Mouse (Mus musculus) layer of hippocampus, postnatal 14 days (tissue): ENCODE results near the gene Arntl. TPM values are rescaled to one million over a fixed set of nuclear protein-coding genes. Genes with fewer than 3 reads are reported as not detected.

Source experiments
- DNase-seq, 2 experiments: peaks; one replicate each; pipeline ENCODE4 v3.0.0; 2021 to 2022; ENCODE audit warnings: low spot score in 2 of 2, mixed read lengths in 1 of 2
- long read RNA-seq, 2 experiments: library from polyadenylated mRNA; stranded (forward); transcript quantifications; one replicate each; pipeline ENCODE4 v2.0.0; 2021
- total RNA-seq, 2 experiments: library from RNA; stranded (reverse); gene quantifications; 2 replicates each; pipeline ENCODE4 v1.2.3; 2021

The Arntl gene
- total RNA-seq: 10 to 100 TPM; 23.5 to 28.6 TPM
- long read RNA-seq, experiment 1, transcript Arntl-201 (20 exons, 2,908 nt): major isoform, 11 of 27 reads
- long read RNA-seq, experiment 1, partial matches to known transcripts: 2 of 27 reads
- long read RNA-seq, experiment 1, other reads (novel, unspliced or antisense): 14 of 27 reads
- long read RNA-seq, experiment 2, transcript Arntl-201 (20 exons, 2,908 nt): major isoform, 11 of 26 reads
- long read RNA-seq, experiment 2, partial matches to known transcripts: 2 of 26 reads
- long read RNA-seq, experiment 2, other reads (novel, unspliced or antisense): 13 of 26 reads

- DNase-seq: peak; percentile 95 to 99
These were observed at the start of gene Arntl for GRCm38 (mm10) chr7:113206644-113207470. Gene Arntl, plus strand, starts transcription at chr7:113207465.

GRCm38 (mm10) chr7:113161077-113161698 is 46.1 kb upstream of the Arntl start:
- no peak for DNase-seq

GRCm38 (mm10) chr7:113164719-113165118 is 42.5 kb upstream of the Arntl start:
- DNase-seq: no peak

GRCm38 (mm10) chr7:113167092-113167491 is 40.2 kb upstream of the Arntl start:
- DNase-seq: peak in 1 of 2 experiments; percentile 55

GRCm38 (mm10) chr7:113168609-113169008 is 38.7 kb upstream of the Arntl start:
- DNase-seq: no peak

GRCm38 (mm10) chr7:113172425-113172824 is 34.8 kb upstream of the Arntl start:
- no peak for DNase-seq

GRCm38 (mm10) chr7:113175481-113175880 is 31.8 kb upstream of the Arntl start:
- no peak for DNase-seq

GRCm38 (mm10) chr7:113178073-113178472 is 29.2 kb upstream of the Arntl start:
- DNase-seq: no peak

GRCm38 (mm10) chr7:113183787-113184186 is 23.5 kb upstream of the Arntl start:
- no peak for DNase-seq

- no peak for DNase-seq
These were observed 22.2 kb upstream of the Arntl start for GRCm38 (mm10) chr7:113185056-113185455.

- no peak for DNase-seq
These were observed 21.0 kb upstream of the Arntl start for GRCm38 (mm10) chr7:113186041-113186800.

GRCm38 (mm10) chr7:113188091-113188490 is 19.2 kb upstream of the Arntl start:
- DNase-seq: no peak

GRCm38 (mm10) chr7:113188566-113188965 is 18.7 kb upstream of the Arntl start:
- DNase-seq: no peak

GRCm38 (mm10) chr7:113191787-113192186 is 15.5 kb upstream of the Arntl start:
- no peak for DNase-seq

- DNase-seq: no peak
These were observed 14.4 kb upstream of the Arntl start for GRCm38 (mm10) chr7:113192714-113193365.

- DNase-seq: no peak
These were observed 13.4 kb upstream of the Arntl start for GRCm38 (mm10) chr7:113193872-113194271.

- DNase-seq: no peak
These were observed 12.0 kb upstream of the Arntl start for GRCm38 (mm10) chr7:113195271-113195670.

- DNase-seq: no peak
These were observed 11.1 kb upstream of the Arntl start for GRCm38 (mm10) chr7:113196171-113196570.

- DNase-seq: no peak
These were observed 10.0 kb upstream of the Arntl start for GRCm38 (mm10) chr7:113197161-113197775.

GRCm38 (mm10) chr7:113201584-113201983 is 5.7 kb upstream of the Arntl start:
- DNase-seq: no peak
